Mouse (Mus musculus) spleen, adult 2 months (tissue): ENCODE results near the gene Tekt2.

Experiments used
- CTCF ChIP-seq: fragments of 200-500 bp; IDR thresholded peaks from 2 replicates; pipeline ENCODE4 v1.5.1; 2011; ENCODE audit warnings: mild to moderate bottlenecking, inconsistent platforms; ENCODE audit not compliant: insufficient read depth, insufficient read length, insufficient replicate concordance; ENCODE audit errors: extremely low read depth
- POLR2A ChIP-seq: fragments of 200-500 bp; IDR thresholded peaks from 2 replicates; pipeline ENCODE4 v1.6.1; 2011; ENCODE audit warnings: low read depth, low read length, inconsistent platforms

GRCm38 (mm10) chr4:126275081-126275480 is 50.4 kb downstream of the Tekt2 start:
- no peak for TF ChIP-seq CTCF
- no peak for TF ChIP-seq POLR2A
